Mouse (Mus musculus) cerebral cortex, adult 2 months (tissue): ENCODE measurements around the gene Pdzk1.

ENCODE experiments used
- WGBS: fragments of 180-500 bp; shearing (Covaris S2); methylation state at CpG from one replicate; pipeline ENCODE4 v1.1.7; 2018; 5-methylcytosine and 5-hydroxymethylcytosine counted together

Gene Pdzk1

DNA sequence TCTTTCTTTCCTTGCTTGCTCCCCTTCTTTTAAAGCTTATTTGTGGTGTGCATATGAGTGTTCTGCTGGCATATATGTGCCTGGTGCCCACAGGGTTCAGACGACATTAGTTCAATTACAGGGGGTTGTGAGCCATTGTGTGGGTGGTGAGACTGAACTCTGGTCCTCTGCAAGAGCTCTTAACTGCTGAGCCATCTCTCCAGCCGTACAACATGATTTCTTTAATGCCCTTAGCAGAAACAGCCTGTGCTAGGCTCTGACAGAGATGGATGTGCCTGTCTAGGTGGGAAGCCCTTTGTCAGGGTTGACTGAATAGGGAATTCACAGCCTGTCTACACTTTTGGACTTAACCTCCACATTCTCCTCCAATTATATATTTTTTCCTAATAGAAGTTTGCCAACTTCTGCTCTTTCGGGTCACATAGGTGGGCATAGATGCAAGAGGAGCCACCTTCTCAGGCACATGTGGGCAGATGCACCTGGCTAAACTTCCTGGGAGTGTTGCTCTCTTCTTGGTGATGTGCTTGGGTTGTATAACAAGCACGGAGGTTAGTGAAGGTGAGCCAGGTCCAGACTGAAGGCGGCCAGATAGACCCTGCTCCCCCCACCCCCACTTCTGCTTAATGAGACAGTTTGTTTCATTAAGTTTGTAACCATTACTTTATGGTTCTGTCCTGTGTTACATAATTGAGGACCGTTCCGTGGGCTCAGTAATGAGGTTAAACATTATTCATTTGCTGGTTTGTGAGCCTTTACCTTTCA, 5.7 kb downstream of the Pdzk1 start:
- WGBS = 87% methylated on average over 7 of the region's 7 CpGs

DNA sequence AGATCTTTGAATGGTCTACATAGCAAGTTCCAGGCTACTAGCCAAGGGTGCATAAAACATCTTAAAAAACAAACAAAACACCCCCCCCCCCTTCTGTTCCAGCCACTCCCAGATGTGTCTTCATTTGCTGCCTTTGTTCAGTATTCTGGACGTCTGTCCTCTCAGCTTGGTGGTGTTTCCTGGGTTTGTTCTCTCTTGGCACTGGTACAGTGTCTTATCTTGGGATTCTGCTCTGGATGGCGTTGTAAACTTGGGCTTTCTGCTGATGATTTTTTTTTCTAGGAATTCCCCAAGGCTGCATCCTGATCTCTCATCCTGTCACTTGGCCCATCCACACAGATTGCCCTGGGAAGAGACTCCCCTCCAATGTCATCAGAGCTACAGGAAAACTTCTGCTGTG, 7.3 kb downstream of the Pdzk1 start:
- 71% methylated on average over 2 of the region's 2 CpGs for WGBS

DNA sequence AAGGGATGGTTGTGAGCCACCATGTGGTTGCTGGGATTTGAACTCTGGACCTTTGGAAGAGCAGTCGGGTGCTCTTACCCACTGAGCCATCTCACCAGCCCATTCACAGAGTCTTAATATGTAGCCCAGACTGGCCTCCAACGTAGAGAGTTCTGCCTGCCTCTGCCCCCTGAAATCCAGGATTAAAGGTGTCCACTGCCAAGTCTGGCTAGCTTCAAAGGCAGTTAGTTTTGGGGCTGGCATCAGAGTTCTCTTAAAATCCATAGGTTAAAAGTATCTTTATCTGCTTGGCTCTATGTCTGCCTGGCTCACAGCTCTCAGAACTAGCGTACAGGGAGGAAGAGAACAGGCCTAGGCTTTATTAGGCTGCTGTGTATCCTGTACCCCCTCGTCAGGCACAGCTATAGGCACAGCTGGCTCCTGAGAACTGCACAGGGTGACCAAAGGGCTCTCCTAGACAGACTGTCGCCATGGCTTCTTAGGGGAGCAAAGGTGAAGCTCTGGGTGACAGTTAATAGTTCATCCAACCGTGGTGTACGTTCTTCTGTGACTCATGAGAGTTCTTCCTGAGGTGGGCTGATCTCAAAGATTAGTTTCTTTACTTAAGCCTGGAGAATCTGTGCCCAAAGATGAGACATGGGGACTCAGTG, 10.0 kb downstream of the Pdzk1 start:
- 90% methylated on average over 7 of the region's 7 CpGs for WGBS

DNA sequence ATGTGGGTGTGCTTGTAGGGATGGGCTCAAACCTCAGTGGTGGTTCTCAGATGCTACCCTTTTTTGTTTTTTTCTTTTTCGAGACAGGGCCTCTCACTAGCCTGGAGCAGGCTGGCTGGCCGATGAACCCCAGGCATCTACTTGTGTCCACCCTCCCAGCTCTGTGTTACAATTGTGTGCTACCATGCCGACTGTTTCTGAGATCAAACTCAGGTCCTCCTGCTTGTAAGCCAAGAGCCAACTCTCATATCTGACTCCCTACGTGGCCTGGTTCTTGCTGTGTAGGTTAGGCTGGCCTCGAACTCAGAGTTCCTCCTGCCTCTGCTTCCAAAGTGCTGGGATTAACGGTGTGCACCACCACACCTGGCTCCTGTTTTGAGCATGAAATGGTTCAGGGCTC, 16.1 kb downstream of the Pdzk1 start:
- 95% methylated on average over 6 of the region's 6 CpGs for WGBS

DNA sequence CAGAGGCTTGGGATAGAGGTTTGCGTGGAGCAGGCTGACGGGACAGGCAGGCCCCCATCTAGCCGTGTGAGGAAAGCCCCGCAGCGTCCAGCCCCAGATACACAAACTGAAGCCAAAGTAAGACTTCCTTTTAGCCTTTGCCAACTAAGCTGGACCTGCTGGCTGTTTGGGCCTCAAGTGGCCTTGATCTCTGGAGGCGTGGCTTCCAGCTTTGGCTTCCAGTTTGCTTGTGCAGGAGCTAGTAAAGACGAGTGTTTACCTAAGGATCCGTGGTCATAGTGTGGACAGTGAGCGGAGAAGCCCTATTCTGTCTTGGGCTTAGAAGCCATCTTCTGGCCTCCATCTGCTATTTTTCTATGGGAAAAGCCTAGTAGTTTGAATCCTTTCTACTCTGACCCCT, 16.7 kb downstream of the Pdzk1 start:
- 75% methylated on average over 9 of the region's 9 CpGs for WGBS

DNA sequence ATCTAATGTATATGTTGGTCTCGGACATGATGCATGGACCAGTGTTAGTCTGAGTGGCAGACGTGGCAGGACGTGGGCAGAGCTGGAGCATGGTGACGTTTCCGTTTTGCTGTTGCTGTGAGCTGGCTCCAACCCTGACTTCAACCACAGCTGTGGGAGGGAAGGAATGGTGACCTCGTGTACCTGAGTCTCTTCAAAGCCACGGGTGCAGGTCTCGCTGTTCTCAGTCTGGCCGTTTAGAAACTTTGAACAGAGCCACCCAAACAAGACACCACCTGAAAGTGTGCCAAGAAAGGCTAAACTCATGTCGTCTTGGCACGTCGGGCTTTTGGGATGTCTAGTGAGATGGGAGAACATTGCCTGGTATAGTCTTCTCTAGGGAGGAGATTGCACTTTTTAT, 17.9 kb downstream of the Pdzk1 start:
- 85% methylated on average over 12 of the region's 12 CpGs for WGBS

DNA sequence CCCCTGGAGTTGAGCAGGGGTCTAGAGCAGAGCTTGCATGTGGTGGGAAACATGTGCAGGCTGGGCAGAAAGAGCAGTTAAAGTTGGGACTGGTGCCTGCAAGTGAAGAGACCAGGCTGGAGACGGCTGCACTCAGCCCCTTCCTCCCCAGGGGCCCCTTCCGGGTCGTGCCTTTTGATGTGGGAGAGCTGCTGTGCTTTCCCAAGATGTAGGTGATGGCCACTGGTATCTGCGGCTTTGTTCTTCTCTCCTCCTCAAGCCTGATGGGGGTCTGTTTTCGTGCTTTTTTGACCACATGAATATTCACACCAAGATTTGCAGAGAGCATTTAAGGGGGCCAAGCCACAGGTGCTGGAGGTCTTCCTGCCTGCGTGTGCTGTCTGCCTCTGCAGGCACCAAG, 18.6 kb downstream of the Pdzk1 start:
- 62% methylated on average over 6 of the region's 6 CpGs for WGBS

DNA sequence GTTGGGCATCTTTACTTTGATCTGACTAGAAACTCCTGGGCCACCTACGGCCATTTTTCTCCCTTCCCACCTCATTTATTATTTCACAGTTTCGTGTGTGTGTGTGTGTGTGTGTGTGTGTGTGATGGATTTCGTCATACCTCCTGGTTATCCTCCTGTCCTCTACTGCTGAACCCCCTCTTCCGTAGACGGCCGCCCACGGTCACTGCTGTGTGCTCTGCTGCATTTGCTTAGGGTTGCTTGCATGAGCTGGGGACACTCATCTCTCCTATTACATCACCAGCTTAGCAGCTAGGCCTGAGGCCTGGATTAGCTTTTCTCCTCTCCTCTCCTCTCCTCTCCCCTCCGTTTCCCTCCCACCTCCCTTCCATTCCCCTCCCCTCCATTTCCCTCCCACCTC, 19.4 kb downstream of the Pdzk1 start:
- 55% methylated on average over 7 of the region's 8 CpGs for WGBS

DNA sequence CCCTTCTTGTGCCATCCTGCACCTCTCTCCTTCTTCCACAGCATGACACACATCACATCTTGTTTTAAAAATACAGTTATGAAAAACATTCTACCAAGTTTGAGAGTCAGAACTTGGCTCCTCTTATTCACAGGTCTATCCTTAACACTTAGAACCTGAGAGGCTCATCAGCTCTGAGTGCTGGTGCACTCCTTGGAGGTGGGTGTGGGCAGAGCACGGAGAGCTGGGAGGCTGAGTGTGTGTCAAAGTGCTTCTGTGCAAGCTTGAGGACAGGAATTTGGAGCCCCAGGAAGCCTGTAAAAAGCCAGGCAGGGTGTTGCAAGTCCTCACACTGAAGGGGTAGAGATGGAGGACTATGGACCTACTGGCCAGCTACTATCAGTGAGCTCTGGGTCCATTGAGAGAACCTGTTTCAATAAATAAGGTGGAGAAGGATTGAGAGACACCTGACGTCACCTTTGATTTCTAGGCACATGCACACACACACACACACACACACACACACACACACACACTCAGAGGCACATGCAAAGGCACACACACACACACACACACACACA, 20.2 kb downstream of the Pdzk1 start:
- WGBS = 70% methylated on average over 2 of the region's 2 CpGs

DNA sequence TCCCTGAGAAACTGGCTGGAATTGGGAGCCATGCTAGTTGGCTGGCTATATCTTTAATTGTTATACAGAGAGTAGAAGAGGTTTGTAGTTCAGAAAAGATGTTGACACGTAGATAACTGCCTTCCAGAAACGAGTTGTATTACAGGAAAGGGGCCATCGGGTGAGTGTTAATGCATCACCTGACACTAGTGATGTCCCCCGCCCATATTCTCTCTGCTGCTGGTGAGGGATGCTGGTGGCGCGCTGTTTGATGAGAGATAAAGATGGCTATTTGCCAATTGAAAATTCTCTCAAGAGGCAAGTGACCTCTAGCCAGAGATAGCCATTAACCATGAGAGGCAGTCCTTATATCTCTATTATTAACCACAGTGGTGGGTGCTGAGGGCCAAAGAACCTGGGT, 23.5 kb downstream of the Pdzk1 start:
- WGBS = 86% methylated on average over 6 of the region's 6 CpGs

DNA sequence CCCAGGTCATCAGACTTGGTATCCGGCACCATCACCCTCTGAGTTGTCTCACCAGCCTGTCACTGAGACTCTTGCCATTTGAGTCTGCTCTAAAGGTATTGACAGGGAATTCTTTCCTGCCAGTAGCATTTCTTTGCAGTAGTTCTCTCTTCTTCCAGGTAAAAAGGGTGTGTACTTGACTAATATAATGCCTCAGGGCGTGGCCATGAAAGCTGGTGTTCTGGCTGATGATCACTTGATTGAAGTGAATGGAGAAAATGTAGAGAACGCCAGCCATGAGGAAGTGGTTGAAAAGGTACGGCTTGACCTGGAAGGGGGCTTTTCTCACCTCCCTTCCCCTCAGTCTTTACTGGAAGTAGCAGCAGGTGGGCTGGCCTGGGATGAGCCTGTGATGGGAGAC, 25.3 kb downstream of the Pdzk1 start:
- 89% methylated on average over 4 of the region's 4 CpGs for WGBS

DNA sequence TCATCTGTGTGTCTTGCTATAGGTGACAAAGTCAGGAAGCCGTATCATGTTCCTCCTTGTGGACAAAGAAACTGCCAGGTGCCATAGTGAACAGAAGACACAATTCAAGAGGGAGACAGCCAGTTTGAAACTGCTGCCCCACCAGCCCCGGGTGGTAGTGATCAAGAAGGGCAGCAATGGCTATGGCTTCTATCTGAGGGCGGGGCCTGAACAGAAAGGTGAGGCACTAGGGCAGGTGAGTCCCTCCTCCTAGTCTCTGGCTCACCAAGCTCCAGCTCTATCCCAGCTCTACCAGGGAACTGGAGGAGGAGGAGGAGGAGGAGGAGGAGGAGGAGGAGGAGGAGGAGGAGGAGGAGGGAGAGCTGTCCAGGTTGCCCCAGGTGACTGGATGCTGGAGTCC, 26.7 kb downstream of the Pdzk1 start:
- WGBS = 80% methylated on average over 3 of the region's 3 CpGs

DNA sequence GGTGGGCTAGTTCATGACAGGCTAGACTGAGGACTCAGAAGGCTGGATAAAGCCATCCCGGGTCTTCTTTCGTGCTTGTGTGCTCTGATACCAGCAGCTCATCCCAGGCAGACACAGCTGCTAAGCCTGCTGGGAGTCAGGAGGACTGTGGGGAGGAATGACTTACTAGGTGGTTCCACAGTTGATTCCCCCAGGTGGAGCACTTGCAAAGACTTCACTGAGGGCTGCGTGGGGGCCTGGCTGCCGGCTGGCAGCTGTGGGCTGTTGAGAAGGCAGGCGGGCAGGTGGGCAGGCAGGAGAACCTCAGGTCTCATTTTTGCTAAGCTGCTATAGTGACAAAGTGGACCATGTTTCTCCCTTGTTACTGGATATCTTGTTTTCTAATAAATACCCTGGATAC, 31.4 kb downstream of the Pdzk1 start:
- WGBS = 85% methylated on average over 5 of the region's 5 CpGs

DNA sequence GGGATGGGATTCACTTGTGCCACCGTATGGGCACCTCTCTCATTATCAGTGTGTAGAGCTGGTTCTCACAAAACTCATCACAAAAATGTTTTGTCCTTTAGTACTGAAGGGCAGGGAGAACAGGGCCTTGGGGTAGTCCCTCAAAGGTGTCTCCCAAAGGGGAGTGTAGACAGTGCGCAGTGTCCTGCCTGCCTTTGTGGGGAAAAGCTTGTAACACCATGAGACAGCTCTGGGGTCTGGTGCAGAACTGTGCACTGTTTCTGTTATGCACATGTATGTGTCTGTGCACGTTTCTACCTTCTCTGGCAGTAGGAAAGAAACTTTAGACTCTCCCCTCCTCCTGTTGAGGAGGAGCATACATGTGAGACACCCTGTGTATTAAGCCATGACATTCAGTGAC, 38.8 kb downstream of the Pdzk1 start:
- 92% methylated on average over 3 of the region's 3 CpGs for WGBS

DNA sequence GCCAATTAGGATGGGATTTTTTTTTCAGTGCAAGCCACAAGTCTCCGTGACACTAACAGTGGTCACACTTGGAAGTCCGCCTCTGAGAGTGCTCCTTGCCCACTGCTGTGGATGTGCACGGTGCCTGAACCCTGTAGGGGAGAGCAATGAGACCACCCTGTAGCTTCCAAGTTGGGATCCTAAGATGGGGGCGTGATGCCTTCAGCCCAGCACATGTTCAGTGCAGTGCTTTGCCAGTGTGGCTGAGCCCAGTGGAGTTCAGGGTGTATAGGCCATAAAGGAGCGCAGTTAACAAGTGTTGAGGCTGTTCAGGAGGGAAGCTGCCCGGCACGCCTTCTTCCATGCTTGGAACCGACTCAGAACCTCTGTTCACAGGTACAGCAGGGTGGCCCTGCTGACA, 39.5 kb downstream of the Pdzk1 start:
- 95% methylated on average over 8 of the region's 8 CpGs for WGBS

DNA sequence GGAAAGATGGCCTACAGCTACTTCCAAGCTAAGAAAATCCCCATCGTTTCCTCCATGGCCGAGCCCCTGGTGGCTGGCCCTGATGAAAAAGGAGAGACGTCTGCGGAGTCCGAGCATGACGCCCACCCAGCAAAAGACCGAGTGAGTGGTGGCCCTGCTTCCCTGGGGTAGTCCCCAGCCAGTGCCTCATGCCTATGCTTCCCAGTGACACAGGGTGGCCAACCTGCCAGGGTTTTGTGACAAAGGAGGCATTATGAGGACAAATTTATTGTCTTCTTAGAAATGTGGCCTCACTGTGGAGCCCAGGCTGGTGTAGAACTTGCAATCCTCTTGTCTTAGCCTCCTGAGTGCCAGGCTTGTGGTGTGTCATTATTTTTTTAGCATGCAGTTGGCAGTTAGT, 40.0 kb downstream of the Pdzk1 start:
- 96% methylated on average over 7 of the region's 7 CpGs for WGBS

DNA sequence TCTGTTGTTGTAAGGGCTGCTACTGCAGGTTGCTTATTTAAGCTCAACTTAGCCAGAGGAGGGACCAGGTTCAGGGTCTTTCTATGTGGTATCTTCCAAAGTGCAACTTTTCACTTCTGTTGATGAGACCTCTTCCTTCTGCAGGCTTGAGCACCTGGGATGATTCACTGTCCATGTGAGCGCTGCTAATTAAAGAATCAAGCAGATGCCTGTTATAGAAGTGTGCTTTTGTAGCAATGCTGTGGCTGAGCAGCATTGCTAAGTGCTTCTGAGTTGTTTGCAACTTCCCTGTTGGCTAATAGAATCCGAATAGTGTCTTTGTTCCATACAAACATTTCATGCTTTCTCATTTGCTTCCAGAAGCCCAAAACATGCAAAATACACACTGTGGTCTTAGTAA, 41.2 kb downstream of the Pdzk1 start:
- 50% methylated on average over 2 of the region's 2 CpGs for WGBS

DNA sequence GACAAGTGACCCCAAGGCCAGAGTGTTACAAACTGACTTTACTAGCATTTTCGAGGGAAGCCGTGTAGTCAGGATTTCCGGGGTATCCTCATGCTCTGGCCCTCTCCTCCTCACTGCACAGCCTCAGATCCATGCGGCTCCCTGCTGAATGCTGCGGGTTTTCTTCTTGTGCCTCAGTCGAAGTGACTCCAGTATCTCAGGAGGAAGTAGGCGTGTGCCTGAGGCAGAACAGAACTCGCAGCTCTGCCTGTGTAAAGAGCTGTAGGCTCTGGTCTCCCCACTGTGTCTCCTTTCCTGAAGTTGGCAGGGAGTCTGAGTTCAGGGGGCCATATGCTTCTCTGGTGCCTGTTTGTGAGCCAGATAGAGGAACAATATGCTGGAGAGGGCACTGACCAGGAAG, 42.0 kb downstream of the Pdzk1 start:
- 68% methylated on average over 8 of the region's 8 CpGs for WGBS

DNA sequence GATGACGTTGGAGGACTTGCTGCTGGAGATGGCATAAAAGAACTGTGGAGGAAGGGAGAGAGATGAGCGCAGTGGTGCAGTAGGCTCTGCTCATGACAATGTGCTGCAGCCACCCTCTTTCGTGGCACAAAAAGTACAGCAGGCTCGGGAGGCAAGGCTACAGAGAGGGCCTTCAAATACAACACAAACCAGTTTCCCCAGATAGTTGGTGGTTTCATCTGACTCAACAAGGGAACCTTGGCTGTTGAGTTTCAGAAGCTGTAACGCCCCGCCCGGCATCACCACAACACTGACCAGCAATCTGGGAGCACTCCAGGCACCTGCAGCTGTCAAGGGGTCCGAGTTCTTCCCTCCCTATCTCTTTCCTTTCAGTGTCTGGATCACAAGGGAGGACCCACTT, 43.4 kb downstream of the Pdzk1 start:
- 95% methylated on average over 8 of the region's 8 CpGs for WGBS

DNA sequence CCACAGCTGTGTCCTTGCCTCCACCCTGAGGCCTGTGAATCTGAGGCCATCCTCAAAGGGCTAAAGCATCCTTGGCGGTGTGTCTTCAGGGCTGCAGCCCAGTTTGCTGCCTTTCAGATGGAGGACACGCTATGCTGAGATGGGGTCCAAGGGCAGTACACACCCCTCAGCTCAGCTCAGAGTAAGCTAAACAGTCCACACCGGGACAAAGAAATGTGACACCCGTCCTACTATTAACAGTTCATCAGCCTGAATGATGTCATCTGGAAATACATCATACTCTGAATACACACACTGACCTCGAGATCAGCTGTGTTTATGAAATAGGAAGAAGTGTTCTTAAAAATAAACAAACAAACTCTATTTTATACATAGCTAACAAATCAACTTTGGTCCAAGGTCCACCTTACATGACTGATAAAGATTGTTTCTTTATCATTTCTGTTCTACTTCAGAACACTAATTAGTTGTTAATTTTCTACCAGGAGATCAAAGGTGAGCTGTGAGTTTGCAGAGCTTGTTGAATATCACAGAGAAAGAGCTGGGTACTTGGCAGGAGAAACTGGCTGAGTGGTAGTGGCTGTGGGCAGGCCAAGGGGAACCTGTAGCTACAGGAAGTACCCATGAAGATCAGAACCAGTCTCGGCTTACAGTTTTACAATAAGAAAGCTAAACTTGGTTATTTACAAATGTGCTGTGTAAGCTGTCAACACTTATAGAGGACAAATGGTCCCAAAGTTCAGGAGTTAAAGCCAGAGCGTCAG, 45.9 kb downstream of the Pdzk1 start:
- 84% methylated on average over 7 of the region's 7 CpGs for WGBS

DNA sequence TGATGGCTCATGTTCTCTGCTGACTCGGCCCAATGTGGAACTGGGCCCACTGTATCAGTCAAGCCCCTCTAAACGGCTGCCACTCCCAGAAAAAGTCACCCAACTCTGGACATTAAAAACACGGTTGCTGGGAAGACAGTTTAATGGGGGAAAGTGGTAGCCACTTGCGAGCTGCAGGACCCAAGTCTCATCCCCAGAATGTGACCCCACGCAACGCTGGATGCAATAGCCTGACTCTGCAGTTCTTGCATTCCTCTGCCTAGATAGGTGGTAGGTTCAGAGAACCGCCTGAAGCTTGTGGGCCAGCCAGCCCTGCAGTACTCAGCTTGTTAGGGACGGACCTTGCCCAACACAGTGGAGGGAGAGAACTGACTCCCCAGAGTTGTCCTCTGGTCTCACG, 50.5 kb downstream of the Pdzk1 start:
- 92% methylated on average over 9 of the region's 9 CpGs for WGBS

DNA sequence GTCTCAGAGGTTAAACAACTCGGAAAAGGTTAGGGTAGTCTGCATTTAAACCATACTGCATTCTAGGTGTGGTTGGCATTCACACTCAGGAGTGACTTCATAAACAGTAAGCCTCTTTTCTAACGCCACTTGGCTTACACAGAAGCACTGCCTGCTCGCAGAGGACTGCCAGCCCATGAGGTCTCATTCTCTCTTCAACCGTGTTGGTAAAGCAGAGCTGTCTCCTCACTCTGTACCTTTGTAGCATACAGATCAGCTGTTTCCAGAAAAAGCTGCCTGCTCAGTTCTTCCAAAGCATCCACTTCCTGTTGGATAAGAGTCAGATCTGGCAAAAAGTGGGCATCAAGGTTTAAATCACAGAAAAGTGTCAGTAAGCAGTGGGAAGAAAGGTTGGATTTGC, 51.3 kb downstream of the Pdzk1 start:
- WGBS = 53% methylated on average over 4 of the region's 4 CpGs

DNA sequence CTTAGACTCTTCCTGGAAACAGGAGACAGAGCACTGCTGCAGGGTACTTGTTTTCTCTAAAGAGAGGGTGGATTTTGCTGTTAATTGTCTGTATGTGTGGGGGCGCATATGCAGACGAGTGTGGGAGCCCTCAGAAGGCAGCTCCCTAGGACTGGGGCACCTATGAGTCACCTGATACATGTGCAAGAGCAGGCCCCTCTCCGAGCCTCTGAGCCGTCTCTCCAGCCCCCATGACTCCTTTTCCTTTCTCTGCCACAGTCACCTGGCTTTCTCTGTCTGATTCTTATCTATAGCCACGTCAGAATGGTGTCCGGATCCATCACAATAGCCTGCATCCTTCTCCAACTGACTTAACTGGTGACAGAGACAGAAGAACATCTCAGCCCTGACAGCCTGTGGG, 52.5 kb downstream of the Pdzk1 start:
- 63% methylated on average over 6 of the region's 6 CpGs for WGBS
